Mouse (Mus musculus) erythroblast, adult 5-6 weeks (primary cell): ENCODE data around the gene Slc1a1. TPM values are rescaled to one million over a fixed set of nuclear protein-coding genes. Genes with fewer than 3 reads are reported as not detected.

Experiments used
- ATAC-seq: replicated peaks from 2 replicates; pipeline ENCODE4 v1.8.0; 2016; ENCODE audit warnings: moderate number of reproducible peaks, mild to moderate bottlenecking, moderate TSS enrichment, inconsistent platforms; ENCODE audit not compliant: poor library complexity, low FRiP score, severe bottlenecking
- total RNA-seq, 2 experiments: library from RNA; stranded (forward) in 1 of 2; stranded (reverse) in 1 of 2; fragments of 150-400 nt in 1 of 2; fragments of 200-764, 138-1000 nt in 1 of 2; gene quantifications; 2 replicates each; pipeline versions ENCODE4 v1.2.3 to v1.2.4; 2015 to 2017; ENCODE audit warnings: low replicate concordance in 2 of 2

Slc1a1 gene
- total RNA-seq (2015; ENCODE audit: low replicate concordance): not detected in 2 replicates
- total RNA-seq (2017; ENCODE audit: low replicate concordance): 0.26 TPM in 1 of 2 replicates, not detected in the other

- no peak for ATAC-seq
Measured at GRCm38 (mm10) chr19:28834798-28835499, at the start of gene Slc1a1. Slc1a1 (plus strand) TSS chr19:28835049.

- ATAC-seq: no peak
Measured at GRCm38 (mm10) chr19:28790196-28790595, 44.7 kb upstream of the Slc1a1 start.

- no peak for ATAC-seq
Measured at GRCm38 (mm10) chr19:28793307-28793706, 41.5 kb upstream of the Slc1a1 start.

GRCm38 (mm10) chr19:28796146-28796848 lies 38.6 kb upstream of the Slc1a1 start:
- ATAC-seq: no peak

- ATAC-seq: no peak
Measured at GRCm38 (mm10) chr19:28796966-28797365, 37.9 kb upstream of the Slc1a1 start.

GRCm38 (mm10) chr19:28797611-28798010 lies 37.2 kb upstream of the Slc1a1 start:
- no peak for ATAC-seq

- ATAC-seq: no peak
Measured at GRCm38 (mm10) chr19:28800448-28800847, 34.4 kb upstream of the Slc1a1 start.

- ATAC-seq: no peak
Measured at GRCm38 (mm10) chr19:28806276-28806675, 28.6 kb upstream of the Slc1a1 start.

GRCm38 (mm10) chr19:28806821-28807496 lies 27.9 kb upstream of the Slc1a1 start:
- ATAC-seq: no peak

- ATAC-seq: no peak
Measured at GRCm38 (mm10) chr19:28807497-28807871, 27.4 kb upstream of the Slc1a1 start.

- no peak for ATAC-seq
Measured at GRCm38 (mm10) chr19:28818286-28818685, 16.6 kb upstream of the Slc1a1 start.

GRCm38 (mm10) chr19:28827697-28828328 lies 7.0 kb upstream of the Slc1a1 start:
- no peak for ATAC-seq

- no peak for ATAC-seq
Measured at GRCm38 (mm10) chr19:28831324-28831723, 3.5 kb upstream of the Slc1a1 start.

GRCm38 (mm10) chr19:28832605-28833004 lies 2.2 kb upstream of the Slc1a1 start:
- ATAC-seq: no peak

- ATAC-seq: no peak
Measured at GRCm38 (mm10) chr19:28834388-28834787, 461 bp upstream of the Slc1a1 start.

GRCm38 (mm10) chr19:28835500-28835864 lies 633 bp downstream of the Slc1a1 start:
- ATAC-seq: no peak

- ATAC-seq: no peak
Measured at GRCm38 (mm10) chr19:28836116-28836515, 1.3 kb downstream of the Slc1a1 start.

GRCm38 (mm10) chr19:28836651-28837410 lies 2.0 kb downstream of the Slc1a1 start:
- ATAC-seq: no peak

- ATAC-seq: no peak
Measured at GRCm38 (mm10) chr19:28838796-28839195, 3.9 kb downstream of the Slc1a1 start.
